Mouse (Mus musculus) midbrain, embryonic 13.5 days (tissue): ENCODE results near the gene Mutyh. TPM values are rescaled to one million over a fixed set of nuclear protein-coding genes. Genes with fewer than 3 reads are reported as not detected.
"Not testable (repeated sequence)": the region's sequence is repeated elsewhere in the genome, so short reads cannot be mapped to it uniquely, and the experiment has no call there.

Source experiments
- ATAC-seq: fragments of 200-750 bp; cut with Nextera tagmentation; 2 replicates; pipeline ENCODE4 v1.8.0; 2017; ENCODE audit warnings: mild to moderate bottlenecking, moderate TSS enrichment, moderate library complexity
- H3K27ac ChIP-seq: fragments of 300-500 bp; sonication (generic); 2 replicates; pipeline ENCODE4 v1.5.1; 2015; ENCODE audit warnings: inconsistent platforms, mild to moderate bottlenecking, moderate library complexity
- H3K27me3 ChIP-seq: fragments of 300-500 bp; sonication (generic); 2 replicates; pipeline ENCODE4 v1.6.1; 2015; ENCODE audit warnings: mild to moderate bottlenecking, inconsistent platforms
- H3K36me3 ChIP-seq: fragments of 300-500 bp; sonication (generic); 2 replicates; pipeline ENCODE4 v1.6.1; 2015; ENCODE audit warnings: mild to moderate bottlenecking, inconsistent platforms
- H3K4me1 ChIP-seq: fragments of 300-500 bp; sonication (generic); replicated peaks from 2 replicates; pipeline ENCODE4 v1.6.1; 2015; ENCODE audit warnings: inconsistent platforms
- H3K4me2 ChIP-seq: fragments of 300-500 bp; sonication (generic); replicated peaks from 2 replicates; pipeline ENCODE4 v1.6.1; 2015; ENCODE audit warnings: moderate library complexity, mild to moderate bottlenecking, inconsistent platforms
- H3K4me3 ChIP-seq: fragments of 300-500 bp; sonication (generic); replicated peaks from 2 replicates; pipeline ENCODE4 v1.5.1; 2015; ENCODE audit warnings: mild to moderate bottlenecking, inconsistent platforms
- H3K9ac ChIP-seq: fragments of 300-500 bp; sonication (generic); replicated peaks from 2 replicates; pipeline ENCODE4 v1.6.1; 2015; ENCODE audit warnings: mild to moderate bottlenecking, inconsistent platforms
- H3K9me3 ChIP-seq: fragments of 300-500 bp; sonication (generic); 2 replicates; pipeline ENCODE4 v1.6.1; 2016; ENCODE audit warnings: mild to moderate bottlenecking, inconsistent platforms
- WGBS: fragments of 180-500 bp; shearing (Covaris S2); methylation state at CpG from one replicate; pipeline ENCODE4 v1.1.7; 2015; 5-methylcytosine and 5-hydroxymethylcytosine counted together
- polyA plus RNA-seq: library from polyadenylated mRNA; unstranded; fragments of >200 nt; fragmentation: Nextera tagmentation; extraction: Ambion mirVana; gene quantifications from 2 replicates; pipeline ENCODE4 v1.2.1, GENCODE M21; 2015

Gene Mutyh
- polyA plus RNA-seq, 1 experiment from 2014 or later = 10.2 TPM

DNA sequence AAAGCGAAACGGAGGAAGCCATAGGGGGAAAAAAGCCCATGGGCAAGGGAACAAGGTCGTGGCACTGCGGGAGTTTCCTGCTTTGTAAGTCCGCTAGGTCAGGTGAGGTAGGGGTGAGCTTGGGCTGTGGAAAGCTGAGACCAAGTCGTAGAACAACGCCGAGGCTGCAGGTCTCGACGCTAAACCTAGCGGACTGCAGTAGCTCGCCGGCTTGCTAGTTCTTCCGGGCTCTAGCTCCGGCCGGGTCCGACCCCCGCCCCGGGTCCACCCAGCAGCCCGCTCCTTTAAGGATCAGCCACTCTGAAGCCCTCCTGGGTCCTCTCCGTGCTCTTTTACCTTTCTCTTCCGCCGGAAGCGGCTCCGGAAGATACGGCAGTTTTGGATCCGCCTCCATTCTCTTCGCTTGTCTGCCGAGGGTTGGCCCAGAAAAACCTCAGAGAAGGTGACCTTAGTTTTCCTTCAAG, 17.1 kb downstream of the Mutyh start:
- Histone ChIP-seq H3K9ac (peak overlapping the region; percentile 67), H3K27ac (peak overlapping the region; percentile 51), H3K4me3 (peak overlapping the region; percentile 50), H3K27me3 (peaks cover 32% of the 10 kb centered on the region), H3K36me3 (no peaks in the 10 kb centered on the region), H3K4me2 (peak overlapping the region; percentile 64), H3K4me1 (peaks cover 30% of the 10 kb centered on the region), H3K9me3 (no peaks in the 10 kb centered on the region)
- 2% methylated on average over 29 of the region's 29 CpGs for WGBS
- peak; percentile 58 for ATAC-seq

DNA sequence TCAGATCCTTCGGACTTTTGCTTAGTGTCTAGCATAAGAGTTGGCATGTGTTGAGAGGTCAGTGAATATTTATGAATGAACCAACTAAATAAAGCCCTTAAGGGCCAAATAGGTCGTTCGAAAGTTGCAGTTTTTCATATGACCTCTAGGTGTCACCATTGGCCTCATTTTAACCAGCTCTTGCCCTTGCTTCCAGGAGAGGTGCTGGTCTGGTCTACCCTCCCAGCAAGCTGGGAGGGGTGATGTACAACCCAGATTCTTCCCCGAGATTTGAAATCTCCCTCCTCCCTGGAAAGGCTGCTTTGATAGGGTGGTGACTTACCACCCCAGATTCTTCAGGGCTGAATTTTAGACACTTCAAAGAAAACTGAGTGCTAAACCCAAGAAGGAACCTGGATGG, 20.3 kb downstream of the Mutyh start:
- Histone ChIP-seq H3K27me3 (peaks cover 5% of the 10 kb centered on the region), H3K4me3 (no peak overlapping the region), H3K9me3 (no peaks in the 10 kb centered on the region), H3K9ac (no peak overlapping the region), H3K4me1 (peaks cover 25% of the 10 kb centered on the region), H3K36me3 (no peaks in the 10 kb centered on the region), H3K4me2 (no peak overlapping the region), H3K27ac (no peak overlapping the region)
- WGBS = 0% methylated on average over 4 of the region's 4 CpGs
- ATAC-seq = peak; percentile 57; the same call in 1 of the 2 replicates

DNA sequence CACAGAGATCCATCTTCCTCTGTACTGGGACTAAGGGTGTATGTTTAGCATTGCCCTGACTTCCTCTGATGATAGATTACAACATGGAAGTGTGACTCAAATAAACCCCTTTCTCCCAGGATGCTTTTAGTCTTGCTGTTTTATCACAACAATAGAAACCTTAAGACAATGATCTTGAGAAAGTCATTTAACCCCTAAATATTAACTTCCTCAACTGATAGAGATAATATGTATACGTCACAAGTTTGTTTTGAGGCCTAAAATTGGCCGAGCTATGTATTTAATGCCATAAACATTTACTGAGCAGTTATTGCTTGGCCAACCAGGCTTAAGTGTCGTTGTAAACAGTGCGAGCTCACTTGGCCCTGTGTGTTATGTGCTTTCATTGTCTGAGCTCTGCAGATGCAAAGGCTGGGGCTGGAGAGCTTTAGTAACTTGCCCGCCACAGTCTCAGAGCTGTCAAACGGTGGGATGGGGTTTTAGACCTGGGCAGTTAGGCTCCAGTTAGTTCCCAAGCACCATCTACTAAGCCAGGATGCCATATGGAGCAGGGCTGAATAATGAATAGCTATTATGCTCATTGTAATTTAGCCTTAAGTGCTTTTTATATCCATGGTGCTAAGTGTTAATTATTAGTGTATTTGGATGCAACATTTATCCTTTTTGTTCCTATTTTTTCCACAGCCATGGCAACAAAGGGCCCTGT, 22.0 kb downstream of the Mutyh start:
- Histone ChIP-seq H3K36me3 (no peaks in the 10 kb centered on the region), H3K4me2 (no peak overlapping the region), H3K9me3 (no peaks in the 10 kb centered on the region), H3K27ac (peak overlapping the region; percentile 54), H3K9ac (0 out of 2 replicates have a peak overlapping the region, but pooled peaks have one; percentile 2), H3K4me1 (peaks cover 20% of the 10 kb centered on the region), H3K4me3 (no peak overlapping the region), H3K27me3 (no peaks in the 10 kb centered on the region)
- peak; percentile 40 for ATAC-seq
- 30% methylated on average over 6 of the region's 6 CpGs for WGBS

DNA sequence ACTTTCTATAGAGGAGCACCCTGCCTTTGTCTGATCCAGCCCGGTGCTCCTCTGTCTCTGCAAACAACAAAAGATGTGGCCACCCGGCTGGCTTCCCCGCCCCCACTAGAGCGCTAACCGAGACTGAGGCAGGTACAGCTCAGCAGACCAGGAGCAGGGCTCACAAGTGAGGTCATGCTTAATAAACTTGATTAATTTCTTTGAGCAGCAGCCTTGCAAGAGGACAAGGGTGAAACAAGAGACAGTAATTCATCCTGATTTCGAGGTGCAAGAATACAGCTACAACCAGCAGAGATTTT, 22.5 kb downstream of the Mutyh start:
- no peaks in the 10 kb centered on the region for H3K36me3 ChIP-seq
- 3% methylated on average over 6 of the region's 6 CpGs for WGBS
- peaks cover 19% of the 10 kb centered on the region for H3K4me1 ChIP-seq
- ATAC-seq = peak; percentile 69
- H3K4me3 ChIP-seq = no peak overlapping the region
- H3K9me3 ChIP-seq = no peaks in the 10 kb centered on the region
- H3K27me3 ChIP-seq = no peaks in the 10 kb centered on the region
- 0 out of 2 replicates have a peak overlapping the region, but pooled peaks have one; percentile 2 for H3K9ac ChIP-seq
- no peak overlapping the region for H3K4me2 ChIP-seq
- H3K27ac ChIP-seq = peak overlapping the region; percentile 54

DNA sequence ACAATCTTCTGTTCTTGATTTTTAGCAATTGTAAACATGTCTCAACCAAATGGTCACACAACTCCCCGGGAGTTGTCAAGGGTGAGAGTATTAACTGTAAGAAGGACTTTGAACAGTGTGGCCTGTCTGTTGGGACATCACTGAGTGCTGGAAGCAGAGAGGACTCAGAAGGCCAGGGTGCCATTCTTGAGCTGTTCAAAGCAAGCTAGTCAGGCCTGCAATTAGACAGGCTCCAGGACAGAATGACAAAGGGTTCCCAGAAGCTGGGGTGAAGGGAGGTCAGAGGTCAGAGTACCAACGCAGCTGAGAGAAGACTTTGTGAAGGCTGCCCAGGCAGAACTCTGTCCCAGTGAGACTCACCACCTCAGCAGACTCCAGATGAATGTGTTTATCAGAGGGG, 31.5 kb downstream of the Mutyh start:
- H3K9me3 ChIP-seq = no peaks in the 10 kb centered on the region
- H3K4me3 ChIP-seq = no peak overlapping the region

DNA sequence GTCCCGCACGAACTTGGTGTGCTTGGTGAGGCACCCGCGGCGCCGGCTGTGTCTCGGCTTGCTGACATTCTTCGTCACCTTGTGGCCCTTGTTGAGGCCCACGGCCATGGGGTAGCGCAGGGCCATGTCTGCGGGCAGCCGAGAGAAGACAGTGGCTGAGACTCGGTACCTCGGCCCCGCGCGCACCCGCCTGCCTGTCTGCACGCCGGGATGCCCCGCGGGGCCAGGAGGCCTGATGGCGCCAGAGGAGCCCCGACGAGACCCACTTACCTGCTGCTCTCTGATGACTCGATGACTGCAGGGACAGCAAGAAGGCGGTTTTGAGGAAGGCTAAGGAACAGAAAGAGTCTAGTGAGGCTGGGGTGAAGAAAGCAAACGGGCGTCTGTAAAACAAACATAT, 32.6 kb downstream of the Mutyh start:
- 48% methylated on average over 23 of the region's 29 CpGs for WGBS
- H3K4me3 ChIP-seq, H3K27me3 ChIP-seq, H3K9ac ChIP-seq, H3K9me3 ChIP-seq, H3K36me3 ChIP-seq, ATAC-seq, H3K4me2 ChIP-seq, H3K4me1 ChIP-seq, H3K27ac ChIP-seq: not testable (repeated sequence)

More for the DNA sequence above, 31.5 kb downstream of the Mutyh start:
- no peak overlapping the region for H3K4me2 ChIP-seq
- ATAC-seq = no peak
- H3K4me1 ChIP-seq = no peaks in the 10 kb centered on the region
- H3K9ac ChIP-seq = no peak overlapping the region
- no peaks in the 10 kb centered on the region for H3K36me3 ChIP-seq
- WGBS = 13% methylated on average over 2 of the region's 2 CpGs
- no peaks in the 10 kb centered on the region for H3K27me3 ChIP-seq
- H3K27ac ChIP-seq = no peak overlapping the region

DNA sequence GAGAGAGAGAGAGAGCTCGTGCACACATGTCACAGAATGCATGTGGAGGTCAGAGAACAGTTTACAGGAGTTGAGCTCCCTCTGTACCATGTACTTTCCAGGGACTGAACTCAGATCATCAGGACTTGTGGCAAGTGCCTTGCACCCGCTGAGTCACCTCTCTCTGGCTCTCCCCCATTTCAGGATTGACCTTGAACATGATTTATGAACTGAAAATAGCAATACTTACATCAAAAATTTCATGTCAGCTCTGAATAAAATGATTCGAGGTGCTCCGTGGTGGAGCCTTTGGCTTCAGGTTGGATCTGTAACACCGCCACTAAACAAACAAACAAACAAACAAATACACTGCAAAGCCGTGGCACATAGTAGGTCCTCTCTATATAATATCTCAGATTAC, 33.3 kb downstream of the Mutyh start:
- 88% methylated on average over 6 of the region's 6 CpGs for WGBS
- H3K4me1 ChIP-seq = no peaks in the 10 kb centered on the region

DNA sequence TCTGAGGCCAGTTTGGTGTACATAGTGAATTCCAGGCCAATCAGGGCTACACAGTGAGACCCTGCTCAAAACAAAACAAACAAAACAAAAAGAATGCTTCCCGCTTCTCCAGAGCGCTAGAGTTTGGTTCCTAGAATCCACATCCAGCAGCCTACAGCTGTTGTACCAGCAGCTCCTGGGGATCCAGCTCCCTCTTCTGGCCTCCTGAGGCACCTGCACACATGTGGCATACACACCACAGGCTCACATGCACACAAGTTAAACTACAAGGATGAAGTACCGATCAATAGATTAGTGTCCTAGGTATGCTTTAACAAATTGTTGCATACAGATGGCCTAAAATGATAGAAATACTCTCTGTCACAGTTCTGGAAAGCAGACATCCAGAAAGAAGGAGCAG, 36.8 kb downstream of the Mutyh start:
- H3K36me3 ChIP-seq = no peaks in the 10 kb centered on the region
- no peak overlapping the region for H3K27ac ChIP-seq
- no peak overlapping the region for H3K4me2 ChIP-seq
- H3K4me3 ChIP-seq = no peak overlapping the region
- no peaks in the 10 kb centered on the region for H3K27me3 ChIP-seq
- H3K9me3 ChIP-seq = no peaks in the 10 kb centered on the region
- H3K9ac ChIP-seq = no peak overlapping the region
- 96% methylated on average over 3 of the region's 3 CpGs for WGBS
- H3K4me1 ChIP-seq = no peaks in the 10 kb centered on the region
- ATAC-seq = no peak

More for the DNA sequence above, 33.3 kb downstream of the Mutyh start:
- Histone ChIP-seq H3K9ac (no peak overlapping the region), H3K4me2 (no peak overlapping the region), H3K4me3 (no peak overlapping the region), H3K36me3 (no peaks in the 10 kb centered on the region), H3K27ac (no peak overlapping the region), H3K9me3 (no peaks in the 10 kb centered on the region), H3K27me3 (no peaks in the 10 kb centered on the region)
- no peak for ATAC-seq

DNA sequence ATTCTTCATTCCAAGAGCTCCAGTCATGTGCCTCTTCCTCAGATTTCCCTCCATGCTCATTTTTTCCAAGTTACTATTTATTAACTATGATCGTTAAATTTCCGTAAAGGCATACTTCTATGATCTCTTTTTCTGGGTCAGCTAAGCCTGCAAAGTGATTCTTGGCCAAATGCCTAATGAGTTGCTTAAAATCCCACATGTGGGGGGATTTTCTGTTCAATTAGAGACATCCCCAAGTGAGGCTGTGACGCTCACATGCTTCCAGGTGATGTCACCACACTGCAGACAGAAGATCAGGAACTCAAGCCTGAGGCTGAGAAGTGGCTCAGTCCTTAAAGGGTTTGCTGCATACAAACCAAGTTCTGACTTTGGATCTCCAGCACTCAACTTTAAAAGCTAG, 42.4 kb downstream of the Mutyh start:
- H3K27ac ChIP-seq = no peak overlapping the region
- no peaks in the 10 kb centered on the region for H3K9me3 ChIP-seq
- no peak overlapping the region for H3K9ac ChIP-seq
- no peaks in the 10 kb centered on the region for H3K36me3 ChIP-seq
- ATAC-seq = no peak
- 75% methylated on average over 3 of the region's 3 CpGs for WGBS
- H3K4me1 ChIP-seq = peaks cover 13% of the 10 kb centered on the region
- H3K27me3 ChIP-seq = no peaks in the 10 kb centered on the region
- no peak overlapping the region for H3K4me2 ChIP-seq
- no peak overlapping the region for H3K4me3 ChIP-seq

DNA sequence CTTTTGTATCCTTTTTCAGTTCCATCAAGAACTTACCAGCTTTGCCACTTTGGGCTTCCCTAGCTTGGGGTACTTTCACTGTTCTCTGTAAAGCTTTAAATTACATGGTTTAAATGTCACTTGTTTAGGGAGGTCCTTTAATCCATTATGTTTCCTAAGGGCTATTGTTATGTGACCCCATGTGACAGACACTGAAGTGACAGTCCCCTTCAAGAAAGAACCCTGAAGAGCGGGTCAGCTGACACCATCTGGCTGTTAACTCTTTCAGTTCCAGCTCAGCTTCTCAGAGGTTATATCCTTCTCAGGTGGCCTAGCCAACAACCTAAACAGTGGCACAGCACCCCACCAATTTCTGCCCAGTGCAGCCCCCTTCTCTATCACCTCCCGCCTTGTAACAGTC, 46.8 kb downstream of the Mutyh start:
- 10% methylated on average over 2 of the region's 2 CpGs for WGBS
- Histone ChIP-seq H3K9ac (no peak overlapping the region), H3K27me3 (no peaks in the 10 kb centered on the region), H3K4me2 (no peak overlapping the region), H3K4me3 (no peak overlapping the region), H3K27ac (0 out of 2 replicates have a peak overlapping the region, but pooled peaks have one; percentile 4), H3K9me3 (no peaks in the 10 kb centered on the region), H3K36me3 (no peaks in the 10 kb centered on the region), H3K4me1 (peaks cover 13% of the 10 kb centered on the region)
- no peak for ATAC-seq

DNA sequence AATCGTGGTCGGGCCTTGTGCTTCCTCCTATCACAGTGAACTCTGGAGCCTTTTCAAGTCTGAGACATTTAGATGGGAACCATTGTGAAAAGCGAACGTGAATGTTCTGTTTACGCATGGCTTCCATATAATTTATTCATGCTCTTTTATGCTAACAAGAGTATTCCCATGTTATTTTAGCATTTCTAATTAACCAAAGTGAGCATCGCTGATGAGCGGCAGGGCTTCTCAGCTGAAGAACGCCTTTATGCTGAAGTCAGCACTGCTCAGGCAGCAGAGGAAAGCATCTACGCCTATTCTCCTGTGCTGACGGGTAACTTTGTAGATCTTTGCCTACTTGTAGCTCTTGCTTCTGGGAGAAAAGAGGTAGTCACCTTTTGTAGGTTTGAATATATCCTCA, 49.7 kb downstream of the Mutyh start:
- Histone ChIP-seq H3K4me3 (no peak overlapping the region), H3K9me3 (no peaks in the 10 kb centered on the region), H3K4me1 (peaks cover 13% of the 10 kb centered on the region), H3K27ac (no peak overlapping the region), H3K9ac (no peak overlapping the region), H3K27me3 (no peaks in the 10 kb centered on the region), H3K4me2 (no peak overlapping the region), H3K36me3 (no peaks in the 10 kb centered on the region)
- 64% methylated on average over 10 of the region's 10 CpGs for whole genome bisulfite sequencing
- no peak for ATAC-seq

DNA sequence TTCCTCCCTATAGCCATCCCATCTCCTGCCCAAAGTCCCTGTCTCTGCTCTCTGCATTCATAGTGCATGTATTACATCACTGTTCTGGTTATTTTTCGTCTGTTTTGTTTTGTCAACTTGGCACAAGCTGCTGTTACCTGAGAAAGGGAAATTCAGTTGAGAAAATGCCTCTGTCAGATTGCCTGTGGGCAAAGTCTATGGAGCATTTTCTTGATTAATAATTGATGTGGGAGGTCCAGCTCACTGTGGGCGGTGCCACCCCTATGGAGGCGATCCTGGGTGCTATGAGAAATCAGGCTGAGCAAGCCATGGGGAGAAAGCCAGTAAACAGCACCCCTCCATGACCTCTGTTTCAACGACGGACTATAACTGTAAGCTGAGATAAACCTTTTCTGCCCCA, 52.2 kb downstream of the Mutyh start:
- 76% methylated on average over 5 of the region's 5 CpGs for WGBS
- no peak overlapping the region for H3K27ac ChIP-seq
- H3K9me3 ChIP-seq = no peaks in the 10 kb centered on the region
- peaks cover 1% of the 10 kb centered on the region; the same call in 1 of the 2 replicates for H3K4me1 ChIP-seq
- ATAC-seq = no peak
- no peak overlapping the region for H3K4me3 ChIP-seq
- no peak overlapping the region for H3K4me2 ChIP-seq
- no peaks in the 10 kb centered on the region for H3K27me3 ChIP-seq
- H3K9ac ChIP-seq = no peak overlapping the region
- no peaks in the 10 kb centered on the region for H3K36me3 ChIP-seq

DNA sequence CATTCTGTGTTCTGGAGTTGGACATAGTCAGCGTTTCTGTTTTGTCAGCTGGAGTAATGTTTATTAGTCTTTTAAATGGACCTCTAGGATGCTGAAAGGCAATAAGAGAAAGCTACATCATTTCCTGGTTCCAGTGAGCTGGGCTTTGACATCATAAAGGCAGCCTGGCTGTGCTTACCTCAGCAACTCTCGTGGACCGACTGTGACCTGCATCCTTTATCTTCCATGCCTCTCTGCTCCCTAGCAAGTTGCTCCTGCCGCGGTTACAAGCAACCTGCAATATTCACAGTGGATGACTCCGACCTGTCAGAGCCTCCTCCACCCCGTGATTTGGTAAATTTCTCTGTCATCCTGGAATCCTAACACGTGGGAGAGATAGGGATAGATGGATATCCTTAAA, 54.5 kb downstream of the Mutyh start:
- no peaks in the 10 kb centered on the region for H3K9me3 ChIP-seq
- ATAC-seq = no peak
- no peak overlapping the region for H3K27ac ChIP-seq
- H3K36me3 ChIP-seq = no peaks in the 10 kb centered on the region
- H3K4me1 ChIP-seq = no peaks in the 10 kb centered on the region
- H3K4me3 ChIP-seq = no peak overlapping the region
- H3K27me3 ChIP-seq = no peaks in the 10 kb centered on the region
- WGBS = 73% methylated on average over 8 of the region's 8 CpGs
- H3K4me2 ChIP-seq = no peak overlapping the region
- no peak overlapping the region for H3K9ac ChIP-seq
